Mouse (Mus musculus) liver, embryonic 12.5 days (tissue): ENCODE data around the gene Amh. TPM values are rescaled to one million over a fixed set of nuclear protein-coding genes. Genes with fewer than 3 reads are reported as not detected.
"Not testable (repeated sequence)": the region's sequence is repeated elsewhere in the genome, so short reads cannot be mapped to it uniquely, and the experiment has no call there.

Experiments
- ATAC-seq: fragments of 200-750 bp; cut with Nextera tagmentation; 2 replicates; pipeline ENCODE4 v1.8.0; 2017; ENCODE audit warnings: moderate number of reproducible peaks, mild to moderate bottlenecking, moderate library complexity
- H3K27ac ChIP-seq: fragments of 300-500 bp; sonication (generic); 2 replicates; pipeline ENCODE4 v1.5.1; 2016; ENCODE audit warnings: mild to moderate bottlenecking
- H3K27me3 ChIP-seq: fragments of 300-500 bp; sonication (generic); replicated peaks from 2 replicates; pipeline ENCODE4 v1.6.1; 2016; ENCODE audit warnings: mild to moderate bottlenecking, moderate library complexity
- H3K36me3 ChIP-seq: fragments of 300-500 bp; sonication (generic); 2 replicates; pipeline ENCODE4 v1.6.1; 2016; ENCODE audit warnings: mild to moderate bottlenecking, moderate library complexity
- H3K4me1 ChIP-seq: fragments of 300-500 bp; sonication (generic); 2 replicates; pipeline ENCODE4 v1.6.1; 2016
- H3K4me2 ChIP-seq: fragments of 300-500 bp; sonication (generic); 2 replicates; pipeline ENCODE4 v1.6.1; 2016; ENCODE audit warnings: mild to moderate bottlenecking, moderate library complexity
- H3K4me3 ChIP-seq: fragments of 300-500 bp; sonication (generic); 2 replicates; pipeline ENCODE4 v1.5.1; 2016; ENCODE audit warnings: mild to moderate bottlenecking, moderate library complexity
- H3K9ac ChIP-seq: fragments of 300-500 bp; sonication (generic); 2 replicates; pipeline ENCODE4 v1.6.1; 2016; ENCODE audit warnings: mild to moderate bottlenecking, moderate library complexity
- H3K9me3 ChIP-seq: fragments of 300-500 bp; sonication (generic); replicated peaks from 2 replicates; pipeline ENCODE4 v1.6.1; 2016; ENCODE audit warnings: mild to moderate bottlenecking, moderate library complexity
- WGBS: fragments of 180-500 bp; shearing (Covaris S2); methylation state at CpG from one replicate; pipeline ENCODE4 v1.1.7; 2016; ENCODE audit not compliant: insufficient replicate concordance; 5-methylcytosine and 5-hydroxymethylcytosine counted together
- polyA plus RNA-seq: library from polyadenylated mRNA; unstranded; fragments of >200 nt; fragmentation: Nextera tagmentation; extraction: Ambion mirVana; gene quantifications from 2 replicates; pipeline ENCODE4 v1.2.1, GENCODE M21; 2016

Amh gene
- polyA plus RNA-seq, 1 experiment from 2014 or later: not detected

GRCm38 (mm10) chr10:80823847-80824643, 19.0 kb downstream of the Amh start:
- ATAC-seq: no peak
- H3K4me3 ChIP-seq: no peak overlapping the region
- peaks cover 16% of the 10 kb centered on the region for H3K36me3 ChIP-seq
- 44% methylated on average over 8 of the region's 8 CpGs for WGBS
- peak overlapping the region; percentile 35 for H3K4me2 ChIP-seq
- peak overlapping the region; percentile 33; the same call in 1 of the 2 replicates for H3K9ac ChIP-seq
- peaks cover 75% of the 10 kb centered on the region for H3K4me1 ChIP-seq
- H3K27ac ChIP-seq: peak overlapping the region; percentile 96
- no peaks in the 10 kb centered on the region for H3K9me3 ChIP-seq
- H3K27me3 ChIP-seq: no peaks in the 10 kb centered on the region

GRCm38 (mm10) chr10:80824827-80825226, 19.8 kb downstream of the Amh start:
- Histone ChIP-seq H3K36me3 (peaks cover 24% of the 10 kb centered on the region), H3K4me2 (peak overlapping the region; percentile 69; the same call in 1 of the 2 replicates), H3K4me1 (peaks cover 75% of the 10 kb centered on the region), H3K9ac (peak overlapping the region; percentile 52; the same call in 1 of the 2 replicates), H3K27me3 (no peaks in the 10 kb centered on the region), H3K9me3 (no peaks in the 10 kb centered on the region), H3K27ac (peak overlapping the region; percentile 96), H3K4me3 (no peak overlapping the region)
- no peak for ATAC-seq
- WGBS: 41% methylated on average over 2 of the region's 2 CpGs

- no peaks in the 10 kb centered on the region for H3K9me3 ChIP-seq
- peak within 1 kb of the TSS; percentile 96 for H3K27ac ChIP-seq
- H3K4me3 ChIP-seq: peak within 1 kb of the TSS; percentile 84
- WGBS: under 1% methylated on average over 77 of the region's 82 CpGs
- no peaks in the 10 kb centered on the region for H3K27me3 ChIP-seq
- peak within 1 kb of the TSS; percentile 95 for H3K9ac ChIP-seq
- ATAC-seq: peak; percentile 94
- H3K4me2 ChIP-seq: peak within 1 kb of the TSS; percentile 94
- H3K4me1 ChIP-seq: peaks cover 82% of the 10 kb centered on the region
- H3K36me3 ChIP-seq: peaks cover 34% of the 10 kb centered on the region
Observed at GRCm38 (mm10) chr10:80826151-80827062, 21.4 kb downstream of the Amh start, which contains the start of gene Oaz1. Gene Oaz1, plus strand, starts transcription at chr10:80826656.

- Histone ChIP-seq H3K4me2 (peak overlapping the region; percentile 94), H3K9ac (peak overlapping the region; percentile 95), H3K27me3 (peaks cover 6% of the 10 kb centered on the region; the same call in 1 of the 2 replicates), H3K4me1 (peaks cover 77% of the 10 kb centered on the region), H3K27ac (peak overlapping the region; percentile 96), H3K4me3 (peak overlapping the region; percentile 84), H3K36me3 (peaks cover 34% of the 10 kb centered on the region), H3K9me3 (no peaks in the 10 kb centered on the region)
- 7% methylated on average over 29 of the region's 29 CpGs for WGBS
- ATAC-seq: no peak
Observed at GRCm38 (mm10) chr10:80827063-80827869, 22.2 kb downstream of the Amh start.

- H3K36me3 ChIP-seq: peaks cover 34% of the 10 kb centered on the region
- H3K9me3 ChIP-seq: no peaks in the 10 kb centered on the region
- peaks cover 13% of the 10 kb centered on the region for H3K27me3 ChIP-seq
- H3K4me3 ChIP-seq: peak overlapping the region; percentile 84
- H3K9ac ChIP-seq: peak overlapping the region; percentile 95
- H3K4me1 ChIP-seq: peaks cover 70% of the 10 kb centered on the region
- 83% methylated on average over 10 of the region's 10 CpGs for WGBS
- H3K27ac ChIP-seq: peak overlapping the region; percentile 96
- H3K4me2 ChIP-seq: peak overlapping the region; percentile 94
- ATAC-seq: no peak
Observed at GRCm38 (mm10) chr10:80827870-80828420, 22.9 kb downstream of the Amh start.

GRCm38 (mm10) chr10:80828587-80828986, 23.5 kb downstream of the Amh start:
- 85% methylated on average over 9 of the region's 9 CpGs for WGBS

GRCm38 (mm10) chr10:80829359-80830278, 24.6 kb downstream of the Amh start:
- Histone ChIP-seq H3K4me1 (peaks cover 55% of the 10 kb centered on the region), H3K4me2 (0 out of 2 replicates have a peak overlapping the region, but pooled peaks have one; percentile 8), H3K9ac (0 out of 2 replicates have a peak overlapping the region, but pooled peaks have one; percentile 12), H3K27ac (peak overlapping the region; percentile 61; the same call in 1 of the 2 replicates), H3K27me3 (peaks cover 29% of the 10 kb centered on the region), H3K4me3 (no peak overlapping the region), H3K36me3 (peaks cover 34% of the 10 kb centered on the region), H3K9me3 (no peaks in the 10 kb centered on the region)
- WGBS: 38% methylated on average over 1 of the region's 1 CpGs
- no peak for ATAC-seq

More at GRCm38 (mm10) chr10:80828587-80828986, 23.5 kb downstream of the Amh start:
- Histone ChIP-seq H3K4me1 (peaks cover 63% of the 10 kb centered on the region), H3K4me3 (peak overlapping the region; percentile 84; the same call in 1 of the 2 replicates), H3K27me3 (peaks cover 19% of the 10 kb centered on the region), H3K9ac (0 out of 2 replicates have a peak overlapping the region, but pooled peaks have one; percentile 95), H3K36me3 (peaks cover 34% of the 10 kb centered on the region), H3K4me2 (peak overlapping the region; percentile 94)
- not testable (repeated sequence) for H3K9me3 ChIP-seq, H3K27ac ChIP-seq, ATAC-seq

GRCm38 (mm10) chr10:80831136-80831535, 26.1 kb downstream of the Amh start:
- peak; percentile 16; the same call in 1 of the 2 replicates for ATAC-seq
- peaks cover 50% of the 10 kb centered on the region for H3K4me1 ChIP-seq
- 2% methylated on average over 9 of the region's 9 CpGs for WGBS
- peak overlapping the region; percentile 35 for H3K4me2 ChIP-seq
- peak overlapping the region; percentile 61; the same call in 1 of the 2 replicates for H3K27ac ChIP-seq
- H3K9ac ChIP-seq: peak overlapping the region; percentile 33; the same call in 1 of the 2 replicates
- peaks cover 34% of the 10 kb centered on the region for H3K36me3 ChIP-seq
- peaks cover 45% of the 10 kb centered on the region for H3K27me3 ChIP-seq
- no peaks in the 10 kb centered on the region for H3K9me3 ChIP-seq
- H3K4me3 ChIP-seq: no peak overlapping the region

GRCm38 (mm10) chr10:80832818-80833217, 27.8 kb downstream of the Amh start:
- WGBS: 62% methylated on average over 7 of the region's 7 CpGs
- Histone ChIP-seq H3K36me3 (peaks cover 29% of the 10 kb centered on the region), H3K27ac (no peak overlapping the region), H3K4me2 (no peak overlapping the region), H3K9ac (no peak overlapping the region), H3K9me3 (no peaks in the 10 kb centered on the region), H3K4me3 (no peak overlapping the region), H3K27me3 (peaks cover 61% of the 10 kb centered on the region), H3K4me1 (peaks cover 51% of the 10 kb centered on the region)
- ATAC-seq: no peak

- Histone ChIP-seq H3K4me3 (no peak overlapping the region), H3K36me3 (peaks cover 2% of the 10 kb centered on the region), H3K4me2 (no peak overlapping the region), H3K9me3 (no peaks in the 10 kb centered on the region), H3K27ac (no peak overlapping the region), H3K4me1 (peaks cover 31% of the 10 kb centered on the region), H3K9ac (no peak overlapping the region), H3K27me3 (peaks cover 89% of the 10 kb centered on the region)
- no peak for ATAC-seq
- 47% methylated on average over 30 of the region's 30 CpGs for WGBS
Observed at GRCm38 (mm10) chr10:80835617-80836016, 30.6 kb downstream of the Amh start.
